Mouse (Mus musculus) frontal cortex, adult 2 months (tissue): ENCODE measurements around the gene Net1. TPM values are rescaled to one million over a fixed set of nuclear protein-coding genes. Genes with fewer than 3 reads are reported as not detected.
"Not testable (repeated sequence)": the region's sequence is repeated elsewhere in the genome, so short reads cannot be mapped to it uniquely, and the experiment has no call there.

ENCODE experiments used
- DNase-seq, 2 experiments: peaks; one replicate each; pipeline ENCODE4 v3.0.0; 2022; ENCODE audit warnings: low spot score in 1 of 2; ENCODE audit errors: extremely low spot score in 1 of 2
- polyA plus RNA-seq: library from polyadenylated mRNA; depleted of rRNA; stranded (reverse); fragments of >200 nt; gene quantifications from 2 replicates; pipeline ENCODE4 v1.2.3, GENCODE M21; 2012

Gene Net1
- polyA plus RNA-seq, 1 experiment = 12.4 TPM

GRCm38 (mm10) chr13:3891479-3892087 is 26.4 kb downstream of the Net1 start:
- DNase-seq = peak in 1 of 2 experiments; percentile 11

DNA sequence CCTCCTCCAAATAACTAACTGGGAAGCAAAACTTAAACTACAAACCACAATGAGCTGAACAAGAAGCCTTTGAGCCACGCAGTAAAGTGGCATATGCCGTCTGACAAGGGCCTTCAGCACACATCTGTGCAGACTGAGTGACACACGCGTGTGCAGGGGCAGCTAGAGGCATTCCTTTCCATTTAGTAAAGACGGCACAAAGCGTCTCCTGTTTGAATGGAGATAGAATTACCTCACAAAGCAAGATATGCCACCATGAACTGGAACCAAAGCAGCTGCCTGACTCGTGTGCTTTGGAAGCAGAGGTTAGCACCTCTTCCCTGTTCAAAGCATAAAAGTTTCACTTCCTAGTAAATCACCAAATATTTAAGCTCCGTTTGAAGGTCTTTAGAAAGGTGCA is 28.0 kb downstream of the Net1 start:
- no peak for DNase-seq

DNA sequence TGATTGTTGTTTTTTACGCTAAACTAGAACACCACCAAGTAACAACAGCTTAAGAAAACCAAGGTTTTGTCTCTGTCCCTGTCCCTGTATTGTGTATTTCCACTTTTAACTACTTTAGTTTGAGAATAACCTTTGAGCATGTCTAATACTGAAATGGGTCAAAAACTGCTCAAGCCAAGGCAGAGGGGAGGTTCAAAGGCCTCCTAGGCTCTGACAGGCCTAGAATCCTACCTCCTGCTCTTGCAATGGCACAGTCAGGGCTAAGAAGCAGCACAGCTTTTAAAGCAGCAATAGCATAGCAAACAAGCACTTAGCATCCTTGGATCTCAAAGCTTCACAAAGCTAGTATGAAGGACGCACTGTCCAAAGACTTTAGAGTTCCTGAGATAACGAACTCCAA is 28.9 kb downstream of the Net1 start:
- no peak for DNase-seq

DNA sequence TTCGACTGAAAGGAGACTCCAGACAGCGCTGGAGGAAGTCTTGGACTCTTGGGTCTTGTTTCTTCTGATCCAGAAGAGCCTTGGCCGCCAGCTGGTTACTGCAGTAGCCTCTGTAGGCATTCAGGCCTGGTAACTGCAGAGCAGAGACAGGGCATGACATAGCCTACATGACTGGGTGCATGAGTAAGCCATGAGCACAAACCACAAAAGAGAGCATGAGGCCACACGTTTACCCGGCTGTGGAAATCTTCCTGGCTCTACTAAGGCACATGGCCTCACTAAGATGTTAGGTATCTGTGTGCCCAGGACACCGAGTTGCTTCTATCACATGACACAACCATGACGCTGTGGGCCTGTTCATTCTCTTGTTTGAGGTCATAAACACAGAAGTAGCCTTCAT is 31.4 kb downstream of the Net1 start:
- DNase-seq = no peak

GRCm38 (mm10) chr13:3877679-3878220 is 40.3 kb downstream of the Net1 start:
- DNase-seq = no peak

GRCm38 (mm10) chr13:3877185-3877584 is 40.8 kb downstream of the Net1 start:
- DNase-seq = no peak

DNA sequence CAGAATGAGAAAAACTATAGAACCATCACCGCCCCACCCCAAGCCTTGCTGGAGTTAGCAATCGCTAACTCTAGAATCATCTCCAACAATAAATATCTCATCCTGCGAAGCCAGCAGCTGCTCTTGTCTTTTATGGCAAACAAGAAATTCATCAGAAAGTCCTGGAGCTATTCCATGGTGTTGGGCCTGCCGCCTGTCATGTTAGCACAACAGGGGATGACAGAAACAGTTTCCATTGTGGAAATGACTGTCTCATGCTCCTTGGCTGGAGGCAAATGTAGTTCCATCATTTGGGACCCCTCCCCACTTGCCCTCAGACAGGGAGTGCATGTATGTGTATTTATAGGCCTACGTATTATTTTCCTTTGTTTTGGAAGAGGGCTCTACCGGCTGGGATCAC is 41.6 kb downstream of the Net1 start:
- peak in 1 of 2 experiments; percentile 25 for DNase-seq

DNA sequence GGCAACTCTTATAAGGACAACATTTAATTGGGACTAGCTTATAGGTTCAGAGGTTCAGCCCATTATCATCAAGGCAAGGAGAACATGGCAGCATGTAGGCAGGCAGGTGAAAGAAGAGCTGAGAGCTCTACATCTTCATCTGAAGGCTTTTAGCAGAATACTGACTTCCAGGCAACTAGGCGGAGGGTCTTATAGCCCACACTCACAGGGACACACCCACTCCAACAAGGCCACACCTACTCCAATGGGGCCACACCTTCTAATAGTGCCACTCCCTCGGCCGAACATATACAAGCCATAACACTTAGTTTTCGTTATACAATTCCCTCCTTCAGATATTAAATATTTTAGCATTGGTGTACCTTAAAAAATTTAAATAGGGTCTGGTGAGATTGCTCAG is 45.2 kb downstream of the Net1 start:
- no peak for DNase-seq

GRCm38 (mm10) chr13:3869901-3870300 is 48.1 kb downstream of the Net1 start:
- DNase-seq = no peak

DNA sequence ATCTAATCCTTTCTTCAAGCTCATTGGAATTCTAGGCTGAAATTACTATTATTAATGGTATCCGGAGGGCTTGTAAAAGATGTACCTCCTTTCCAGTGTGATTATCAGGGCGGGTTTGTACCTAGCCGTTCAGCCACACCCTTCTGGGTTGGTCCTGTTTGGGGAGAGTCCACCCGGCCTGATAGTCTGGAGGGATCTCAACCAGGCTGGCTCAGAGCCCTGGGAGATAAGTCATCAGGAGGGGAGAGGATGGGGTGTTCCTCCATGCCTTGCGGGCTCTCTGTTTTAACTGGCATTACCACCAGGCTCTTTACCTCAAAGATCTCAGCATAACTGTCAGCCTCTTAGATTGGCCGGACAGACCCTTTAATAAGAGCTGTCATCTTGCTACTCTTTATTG is 50.9 kb downstream of the Net1 start:
- DNase-seq = no peak

GRCm38 (mm10) chr13:3866355-3867052 is 51.5 kb downstream of the Net1 start:
- DNase-seq = no peak

DNA sequence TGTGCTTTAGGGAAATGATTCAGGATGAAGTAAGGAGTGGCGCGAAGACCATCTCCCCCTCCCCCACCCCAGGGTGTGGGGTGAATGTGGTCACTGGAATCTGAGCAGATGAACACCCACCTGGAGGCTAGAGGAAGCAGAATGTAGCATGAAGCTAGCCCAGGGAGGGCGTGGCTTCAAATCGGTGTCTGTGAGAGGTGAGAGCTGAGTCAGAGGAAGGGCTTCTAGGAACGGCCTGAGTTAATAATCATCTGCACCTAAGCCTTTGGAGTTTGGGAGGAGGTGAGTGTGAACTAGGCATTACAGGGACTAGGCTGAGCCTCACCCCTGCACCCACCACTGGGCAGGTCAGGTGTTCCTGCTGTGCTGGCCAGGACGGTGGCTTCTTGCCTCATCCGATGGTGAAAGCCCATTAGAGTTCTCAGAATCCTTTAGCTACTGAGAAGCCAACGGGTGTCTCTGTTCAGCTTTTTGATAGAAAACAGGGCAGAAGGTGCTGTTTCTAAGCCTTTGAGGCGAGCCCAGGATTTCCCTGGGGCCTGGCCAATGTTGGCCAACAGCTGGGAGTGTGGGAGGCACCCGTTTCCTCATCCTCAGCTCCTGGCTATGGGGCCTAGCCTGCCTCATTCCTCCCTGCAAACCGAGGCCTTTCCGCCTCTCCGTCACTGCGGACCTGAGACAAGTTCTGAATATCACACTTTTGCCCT is 52.2 kb downstream of the Net1 start:
- peak in 1 of 2 experiments; percentile 13 for DNase-seq

DNA sequence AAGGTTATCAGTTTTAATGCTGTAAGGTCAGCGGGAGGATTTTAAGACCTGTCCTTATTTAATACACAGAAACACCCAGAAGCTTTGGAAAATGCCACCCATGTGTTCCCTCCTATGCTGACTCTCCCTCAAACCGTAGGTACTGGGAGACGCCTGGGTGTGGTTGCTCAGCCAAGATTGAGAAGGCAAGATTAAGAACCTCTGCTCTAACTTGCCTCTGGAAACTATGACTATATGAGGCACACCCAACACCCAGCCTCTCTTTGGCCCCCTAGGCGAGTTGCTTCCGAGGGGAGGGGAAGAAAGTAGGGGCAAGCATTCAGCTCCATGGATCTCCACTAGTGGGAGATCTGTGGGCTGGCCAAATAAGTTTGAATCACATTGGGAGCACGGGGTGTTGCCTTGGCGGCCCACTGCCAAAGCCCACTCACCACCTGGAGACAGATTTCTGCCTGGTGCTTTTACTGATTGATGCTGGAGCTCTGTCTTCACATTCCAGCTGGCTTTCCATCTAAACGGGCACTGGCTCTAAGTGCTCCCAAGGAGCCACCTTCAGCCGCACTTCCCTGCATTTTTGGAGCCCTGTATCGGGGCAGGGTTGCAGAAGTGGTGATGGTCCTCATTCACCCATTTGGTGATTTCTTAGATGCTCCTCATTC is 55.0 kb downstream of the Net1 start:
- DNase-seq = peak; percentile 39 to 69

GRCm38 (mm10) chr13:3862325-3862724 is 55.7 kb downstream of the Net1 start:
- no peak for DNase-seq

GRCm38 (mm10) chr13:3861251-3861650 is 56.8 kb downstream of the Net1 start:
- DNase-seq = no peak

- DNase-seq = no peak
These were observed 61.8 kb downstream of the Net1 start for GRCm38 (mm10) chr13:3856252-3856651.

DNA sequence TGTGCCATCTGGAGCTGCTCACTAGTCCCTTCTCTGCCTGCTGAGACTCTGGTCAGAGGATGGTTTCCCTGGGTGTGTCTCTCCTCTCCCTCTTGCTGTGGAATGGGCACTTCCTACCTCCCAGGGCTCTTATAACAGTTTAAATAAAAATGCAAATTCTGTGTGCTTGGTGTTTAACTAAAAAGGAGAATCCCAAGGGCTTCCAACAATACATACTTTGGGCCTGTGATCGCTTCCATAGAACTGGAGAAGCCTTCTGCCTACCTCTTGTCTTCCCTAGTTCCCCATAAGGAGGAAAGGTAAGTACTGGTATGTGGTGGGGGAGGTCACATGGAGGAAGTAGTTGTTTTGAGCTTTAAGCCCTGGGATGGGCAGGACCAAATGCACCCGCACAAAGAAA is 63.2 kb downstream of the Net1 start:
- no peak for DNase-seq

GRCm38 (mm10) chr13:3853648-3854333 is 64.2 kb downstream of the Net1 start, which contains the start of gene Calm5:
TSS of gene Calm5 (plus strand) at chr13:3854173.
- not testable (repeated sequence) for DNase-seq

DNA sequence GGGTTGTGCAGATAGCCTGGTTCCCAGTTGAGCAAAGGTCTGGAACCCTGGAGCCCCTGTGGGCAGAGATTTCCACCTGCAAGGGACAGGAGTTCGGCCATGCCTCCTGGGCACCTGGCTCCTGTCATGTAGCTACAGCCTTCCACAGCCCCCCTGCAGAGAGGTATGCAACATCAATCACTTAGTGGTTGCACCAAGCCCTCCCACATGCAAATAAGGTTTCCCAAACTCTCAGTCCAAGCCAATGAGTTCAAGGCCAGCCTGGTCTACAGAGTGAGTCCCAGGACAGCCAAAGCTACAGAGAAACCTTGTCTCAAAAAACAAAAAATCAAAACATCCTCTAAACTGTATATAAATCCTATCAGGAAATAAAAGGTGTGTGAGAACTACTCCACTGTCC is 67.7 kb downstream of the Net1 start:
- no peak for DNase-seq

- DNase-seq = not testable (repeated sequence)
These were observed 77.4 kb downstream of the Net1 start for GRCm38 (mm10) chr13:3840662-3841061.
